Mouse (Mus musculus) E14TG2a.4 (cell line): ENCODE measurements at regions not wholly inside any gene's neighbourhood (a gene's known extent, or its start where the extent isn't known, plus 50 kb on each side); places are given as distances from the start of the nearest gene placed in this dataset.

Source experiments
- CTCF ChIP-seq: conservative IDR thresholded peaks from 2 replicates; pipeline ENCODE4 v1.5.1; 2014; ENCODE audit warnings: low read length
- NANOG ChIP-seq: IDR thresholded peaks from 2 replicates; pipeline ENCODE4 v1.6.1; 2014; ENCODE audit warnings: borderline replicate concordance, low read length, mixed read lengths
- POU5F1 ChIP-seq: IDR thresholded peaks from 2 replicates; pipeline ENCODE4 v1.6.1; 2014; ENCODE audit warnings: low read length, borderline replicate concordance

DNA sequence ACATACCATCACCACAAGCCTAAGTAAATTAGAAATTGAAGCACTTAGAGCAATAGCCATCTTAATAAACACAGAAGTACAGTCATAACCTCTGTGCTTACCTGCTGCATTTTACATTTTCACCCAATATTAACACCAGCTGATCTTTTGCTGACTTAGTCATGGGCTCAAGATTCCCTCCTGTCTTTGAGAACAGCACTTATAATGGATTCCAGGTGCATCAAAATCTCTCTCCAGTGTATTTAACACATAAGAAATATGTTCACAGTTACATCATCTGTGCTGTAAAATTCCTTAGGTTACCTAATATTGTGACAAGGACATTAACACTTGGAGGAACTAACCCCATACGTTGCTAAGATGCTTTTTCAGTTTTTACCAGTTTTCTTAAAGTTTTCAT lies 849.1 kb downstream of the Stpg2 start:
- TF ChIP-seq CTCF (no peak), POU5F1 (no peak), NANOG (no peak)
